In genomic region chr4:34226089-34226840, GRCm38 (mm10) we compare ENCODE assay signal across 9 mouse cellular contexts.
DNase-seq lines count a peak whose midpoint lies in the region; ATAC-seq and TF ChIP-seq lines count a peak whose summit lies in the region.
"Had no signal": no experiment of that assay in that cellular context is flagged by ENCODE, and none has a peak within 500 bp of the region (broad histone marks: within the 10 kb centered on the region; RNA-seq: fewer than 3 reads in every experiment).

No protein-coding gene starts in this region.

- H3K36me3 ChIP-seq in lung, embryonic 14.5 days (ENCODE audit: insufficient read depth) = no peaks in the 10 kb centered on the region
- H3K36me3 ChIP-seq in embryonic facial prominence, embryonic 14.5 days (ENCODE audit: control insufficient read depth, insufficient read depth, low read length) = no peaks in the 10 kb centered on the region
- H3K36me3 ChIP-seq: heart, embryonic 15.5 days had no signal

- TF ChIP-seq CTCF in lung, embryonic 14.5 days (IDR thresholded peaks at IDR 0.05; ENCODE audit: low read depth) = no peak
- no peak for TF ChIP-seq CTCF in lung, adult 2 months (IDR thresholded peaks at IDR 0.05; ENCODE audit: insufficient read depth, low read length)

- H3K9ac ChIP-seq in lung, embryonic 14.5 days = no peak overlapping the region
- peak overlapping the region; percentile 19; the same call in 1 of the 2 replicates for H3K9ac ChIP-seq in embryonic facial prominence, embryonic 14.5 days (ENCODE audit: low read depth, low read length)
- H3K9ac ChIP-seq: heart, embryonic 15.5 days had no signal

- no peak overlapping the region for H3K4me2 ChIP-seq in lung, embryonic 14.5 days
- H3K4me2 ChIP-seq in embryonic facial prominence, embryonic 14.5 days (ENCODE audit: low read depth, low read length) = no peak overlapping the region
- H3K4me2 ChIP-seq: heart, embryonic 15.5 days had no signal

- no peak overlapping the region for H3K27ac ChIP-seq in lung, embryonic 14.5 days (ENCODE audit: low read depth)
- H3K27ac ChIP-seq in embryonic facial prominence, embryonic 14.5 days (replicated peaks; ENCODE audit: low read depth, low read length) = no peak overlapping the region
- H3K27ac ChIP-seq: heart, embryonic 15.5 days had no signal

- no peaks in the 10 kb centered on the region for H3K4me1 ChIP-seq in lung, embryonic 14.5 days (ENCODE audit: insufficient read depth)
- H3K4me1 ChIP-seq in lung, adult 2 months (ENCODE audit: control insufficient read depth, insufficient read depth, low read length) = no peaks in the 10 kb centered on the region
- H3K4me1 ChIP-seq in embryonic facial prominence, embryonic 14.5 days (ENCODE audit: control insufficient read depth, insufficient read depth, low read length) = peaks cover 2% of the 10 kb centered on the region
- H3K4me1 ChIP-seq: heart, embryonic 15.5 days had no signal

- no peak overlapping the region for H3K4me3 ChIP-seq in lung, embryonic 14.5 days (ENCODE audit: low read depth, low read length)
- H3K4me3 ChIP-seq in lung, adult 2 months (replicated peaks; ENCODE audit: extremely low read depth, low read depth, low read length) = no peak overlapping the region
- H3K4me3 ChIP-seq in embryonic facial prominence, embryonic 14.5 days (ENCODE audit: low read depth, low read length) = no peak overlapping the region
- H3K4me3 ChIP-seq: heart, embryonic 15.5 days had no signal

- intact Hi-C loops in gastrocnemius, postnatal 36 days (cut with DNase I) = loop anchor here (10.0 kb wide), 1 partner anchor 511 kb away; no protein-coding TSS in a partner anchor

- no peaks in the 10 kb centered on the region for H3K9me3 ChIP-seq in lung, embryonic 14.5 days (ENCODE audit: low read depth, low read length)
- H3K9me3 ChIP-seq in embryonic facial prominence, embryonic 14.5 days (ENCODE audit: control insufficient read depth, low read length) = no peaks in the 10 kb centered on the region
- H3K9me3 ChIP-seq: heart, embryonic 15.5 days had no signal

- no peaks in the 10 kb centered on the region for H3K27me3 ChIP-seq in lung, embryonic 14.5 days (ENCODE audit: insufficient read depth, low read length)
- H3K27me3 ChIP-seq in embryonic facial prominence, embryonic 14.5 days (replicated peaks; ENCODE audit: control insufficient read depth, insufficient read depth, low read length) = no peaks in the 10 kb centered on the region
- H3K27me3 ChIP-seq: heart, embryonic 15.5 days had no signal

- ATAC-seq in lung, embryonic 14.5 days (ENCODE audit: insufficient read depth) = peak; percentile 35; the same call in 1 of the 2 replicates
- ATAC-seq in embryonic facial prominence, embryonic 14.5 days (ENCODE audit: low read depth) = no peak

- peak; percentile 59 for DNase-seq in lung, embryonic 14.5 days
- DNase-seq in lung, adult 2 months = no peak
- peak; percentile 74 for DNase-seq in embryonic facial prominence, embryonic 14.5 days (ENCODE audit: low spot score)
- DNase-seq in gastrocnemius, postnatal 36 days = peak; percentile 27 to 52
- peak; percentile 59 to 69 for DNase-seq in right cerebral cortex, adult 2 months (ENCODE audit: low spot score in 2 of 2)
- DNase-seq in testis, postnatal 14 days (ENCODE audit: low spot score) = no peak
- no peak for DNase-seq in urinary bladder, adult 18-20 months (ENCODE audit: low spot score in 2 of 2)
- DNase-seq: thymus, adult 2 months had no signal

- WGBS in lung, embryonic 14.5 days = 34% methylated on average over 5 of the region's 5 CpGs
- WGBS in lung, adult 2 months = 34% methylated on average over 5 of the region's 5 CpGs
- 50% methylated on average over 5 of the region's 5 CpGs for WGBS in embryonic facial prominence, embryonic 14.5 days

- no peak for TF ChIP-seq POLR2A in lung, adult 2 months (IDR thresholded peaks at IDR 0.05; ENCODE audit: borderline replicate concordance, extremely low read depth, low read depth, low read length)

Comparison
In these comparisons a context has a peak if more than half of its experiments do, and no peak if none do; other contexts are left out.
1. DNase-seq: peak in lung, embryonic 14.5 days (single experiment), embryonic facial prominence, embryonic 14.5 days (single experiment), gastrocnemius, postnatal 36 days (2 of 2) and right cerebral cortex, adult 2 months (2 of 2); none in lung, adult 2 months (single experiment), testis, postnatal 14 days (single experiment) and urinary bladder, adult 18-20 months (0 of 2).